Mouse (Mus musculus) liver, adult 2 months (tissue): ENCODE measurements around the gene Ttll5.

Source experiments
- CTCF ChIP-seq: fragments of 200-500 bp; IDR thresholded peaks from 2 replicates; pipeline ENCODE4 v1.5.1; 2011; ENCODE audit warnings: low read depth, low read length, control low read depth
- POLR2A ChIP-seq: fragments of 200-500 bp; IDR thresholded peaks from 2 replicates; pipeline ENCODE4 v1.6.1; 2011; ENCODE audit warnings: low read length, control low read depth; ENCODE audit not compliant: insufficient read depth; ENCODE audit errors: extremely low read depth

DNA sequence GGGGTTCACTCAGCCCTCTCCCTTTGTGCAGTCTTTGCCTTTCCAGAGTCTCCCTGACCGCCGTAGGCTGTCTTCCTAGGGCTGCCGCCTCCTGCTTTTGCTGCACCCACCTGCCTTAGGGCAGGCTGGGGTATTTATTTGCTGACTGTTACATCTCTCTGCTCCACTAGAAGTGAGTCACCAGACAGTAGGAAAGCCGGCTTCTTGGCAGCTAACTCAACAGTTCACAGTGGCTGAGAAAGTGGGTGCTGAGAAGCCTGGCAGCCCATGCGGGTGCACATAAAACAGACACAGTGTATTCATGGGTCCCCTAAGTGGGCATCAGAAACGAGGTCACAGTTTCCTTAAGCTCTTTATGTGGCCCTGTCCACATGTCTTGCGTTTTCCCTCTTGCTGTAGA, 261.4 kb downstream of the Ttll5 start:
- TF ChIP-seq CTCF (no peak), POLR2A (no peak)
